Mouse (Mus musculus) lung, postnatal 36 days (tissue): ENCODE results near the gene Gng7.
A peak's percentile ranks its signal among the peaks of the same experiment; 100 is the strongest.

Source experiments
- DNase-seq: peaks from one replicate; pipeline ENCODE4 v3.0.0; 2022; ENCODE audit warnings: mixed read lengths

The Gng7 gene

GRCm38 (mm10) chr10:80917779-80918434 is 96.8 kb downstream of the Gng7 start, which contains the start of gene Lmnb2:
Gene Lmnb2, minus strand, starts transcription at chr10:80918245.
- peak; percentile 77 for DNase-seq

DNA sequence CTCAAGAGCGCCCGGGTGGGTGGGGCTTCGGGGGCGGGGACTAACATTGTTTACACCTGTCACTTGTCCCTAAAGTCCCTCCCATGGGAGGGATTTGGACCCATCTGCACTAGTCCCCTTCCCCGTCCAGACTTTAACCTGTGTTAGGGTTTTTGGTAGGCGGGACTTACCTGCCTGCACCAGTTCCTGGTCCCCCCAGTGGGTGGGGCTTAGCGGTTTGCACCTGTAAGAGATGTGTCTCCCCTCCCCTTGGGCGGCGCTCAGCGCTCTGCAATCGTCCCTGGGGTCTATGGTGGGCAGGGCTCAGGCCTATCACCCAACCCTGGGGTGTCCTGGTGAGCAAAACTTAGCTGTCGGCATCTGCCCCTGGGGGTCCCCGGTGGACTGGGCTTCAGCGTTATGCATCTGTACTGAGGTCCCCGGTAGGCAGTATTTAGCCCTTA is 97.4 kb downstream of the Gng7 start:
- peak; percentile 40 for DNase-seq

DNA sequence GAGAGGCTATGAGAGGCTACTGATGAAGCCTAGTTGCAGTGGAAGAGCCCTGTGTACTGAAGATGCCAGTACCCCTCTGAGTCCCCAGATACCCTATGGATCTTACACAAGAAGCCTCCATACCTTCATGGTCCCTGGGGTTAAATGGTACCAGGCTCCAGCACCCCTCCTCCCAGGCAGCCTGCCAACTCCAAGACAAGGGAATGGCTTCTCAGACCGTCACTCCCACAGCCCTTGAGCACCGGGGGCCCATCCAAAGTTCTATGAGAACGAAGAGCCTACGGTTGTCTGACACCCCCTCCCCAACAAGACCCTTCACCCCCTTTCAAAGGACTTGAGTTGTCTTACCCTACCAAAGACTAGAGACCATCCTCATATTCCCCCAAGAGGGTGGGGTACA is 99.0 kb downstream of the Gng7 start:
- no peak for DNase-seq

- no peak for DNase-seq
Observed at GRCm38 (mm10) chr10:80915260-80915659, 99.5 kb downstream of the Gng7 start.

DNA sequence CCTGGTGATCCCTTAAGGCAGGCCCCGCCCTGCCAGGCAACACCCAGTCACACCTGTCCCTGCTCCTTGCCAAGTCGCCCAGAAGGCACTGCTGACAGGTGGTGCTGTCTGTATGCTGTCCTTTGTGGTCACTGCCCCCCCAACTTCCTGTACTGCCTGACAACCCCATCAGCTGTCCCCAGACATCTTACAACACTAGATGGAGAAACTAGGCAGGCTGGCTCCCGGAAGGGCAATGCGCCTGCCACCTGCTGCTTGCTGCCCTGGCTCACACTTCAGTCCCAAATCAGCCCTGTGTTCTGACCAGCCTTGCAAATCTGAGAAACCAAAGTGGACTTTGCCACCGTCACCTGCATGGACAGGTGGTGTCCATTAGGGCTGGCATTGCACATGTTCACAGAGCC is 100.5 kb downstream of the Gng7 start:
- peak; percentile 12 for DNase-seq

GRCm38 (mm10) chr10:80913364-80914011 is 101.3 kb downstream of the Gng7 start:
- no peak for DNase-seq

DNA sequence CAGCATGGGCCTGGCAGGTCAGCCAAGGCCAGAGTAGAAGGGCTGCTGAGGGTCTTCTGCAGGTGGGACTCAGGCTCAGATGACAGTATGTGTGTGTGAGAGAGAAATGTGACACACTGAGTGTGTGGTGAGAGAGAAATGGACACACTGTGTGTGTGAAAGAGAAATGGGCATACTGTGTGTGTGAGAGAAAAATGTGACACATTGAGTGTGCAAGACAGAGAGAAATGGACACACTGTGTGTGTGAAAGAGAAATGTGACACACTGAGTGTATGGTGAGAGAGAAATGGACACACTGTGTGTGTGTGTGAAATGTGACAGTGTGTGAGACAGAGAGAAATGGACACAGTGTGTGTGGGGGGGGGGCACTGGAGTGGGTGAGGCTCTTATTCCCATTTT is 102.9 kb downstream of the Gng7 start:
- DNase-seq = no peak

DNA sequence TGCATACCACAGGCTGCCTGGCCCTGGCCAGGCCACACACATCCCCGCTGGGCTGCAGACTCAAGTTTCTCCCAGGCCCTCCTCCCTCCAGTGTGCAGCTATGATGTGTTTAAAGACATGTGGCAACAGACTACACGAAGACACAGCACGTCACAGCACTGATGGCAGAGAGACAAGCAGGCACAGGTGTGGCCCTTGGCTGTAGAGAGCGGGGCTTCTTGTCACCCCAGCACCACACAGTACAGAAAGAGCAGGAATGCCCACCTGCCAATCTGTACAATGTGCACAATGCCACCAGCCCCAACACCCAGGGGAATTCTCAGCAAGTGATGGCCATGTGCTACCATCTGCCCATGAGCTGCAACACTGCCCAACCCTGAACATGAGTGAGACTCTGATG is 103.4 kb downstream of the Gng7 start:
- no peak for DNase-seq

- no peak for DNase-seq
Observed at GRCm38 (mm10) chr10:80909375-80910162, 105.2 kb downstream of the Gng7 start.

- DNase-seq = no peak
Observed at GRCm38 (mm10) chr10:80904709-80905108, 110.0 kb downstream of the Gng7 start.

DNA sequence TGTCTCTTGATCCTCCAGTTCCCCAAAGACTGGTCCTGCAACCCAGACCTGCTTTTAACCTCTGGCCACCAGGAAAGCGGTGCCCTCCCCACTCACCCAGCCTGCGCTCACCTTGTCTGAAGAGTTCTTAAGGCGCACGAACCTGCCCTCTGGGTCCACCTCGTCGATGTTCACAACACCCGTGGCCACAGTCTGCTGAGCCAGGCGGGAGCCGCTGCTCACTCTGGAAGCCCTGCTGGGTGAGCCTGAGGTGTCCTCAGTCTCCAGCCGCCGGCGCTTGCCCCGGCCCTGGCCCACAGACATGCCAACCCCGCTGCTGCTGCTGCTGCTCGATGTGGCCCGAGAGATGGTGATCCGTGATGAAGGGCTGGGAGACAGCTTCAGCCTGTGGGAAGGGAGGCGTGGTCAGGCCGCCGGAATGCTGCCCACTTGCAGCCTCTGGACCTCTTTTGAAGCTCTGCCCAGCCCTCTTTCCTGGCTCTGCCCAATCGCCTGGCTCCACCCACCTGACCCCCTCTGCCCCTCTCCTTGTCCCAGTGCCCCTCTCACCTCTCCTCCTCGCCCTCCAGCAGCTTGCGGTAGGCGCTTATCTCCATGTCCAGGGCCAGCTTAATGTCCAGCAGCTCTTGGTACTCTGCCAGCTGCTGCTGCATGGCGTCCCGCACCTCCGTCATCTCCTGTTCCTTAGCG is 110.6 kb downstream of the Gng7 start:
- DNase-seq = peak; percentile 19

GRCm38 (mm10) chr10:80903282-80903681 is 111.5 kb downstream of the Gng7 start:
- DNase-seq = no peak

GRCm38 (mm10) chr10:80902273-80902940 is 112.3 kb downstream of the Gng7 start:
- DNase-seq = no peak

GRCm38 (mm10) chr10:80901409-80902272 is 113.1 kb downstream of the Gng7 start:
- no peak for DNase-seq

DNA sequence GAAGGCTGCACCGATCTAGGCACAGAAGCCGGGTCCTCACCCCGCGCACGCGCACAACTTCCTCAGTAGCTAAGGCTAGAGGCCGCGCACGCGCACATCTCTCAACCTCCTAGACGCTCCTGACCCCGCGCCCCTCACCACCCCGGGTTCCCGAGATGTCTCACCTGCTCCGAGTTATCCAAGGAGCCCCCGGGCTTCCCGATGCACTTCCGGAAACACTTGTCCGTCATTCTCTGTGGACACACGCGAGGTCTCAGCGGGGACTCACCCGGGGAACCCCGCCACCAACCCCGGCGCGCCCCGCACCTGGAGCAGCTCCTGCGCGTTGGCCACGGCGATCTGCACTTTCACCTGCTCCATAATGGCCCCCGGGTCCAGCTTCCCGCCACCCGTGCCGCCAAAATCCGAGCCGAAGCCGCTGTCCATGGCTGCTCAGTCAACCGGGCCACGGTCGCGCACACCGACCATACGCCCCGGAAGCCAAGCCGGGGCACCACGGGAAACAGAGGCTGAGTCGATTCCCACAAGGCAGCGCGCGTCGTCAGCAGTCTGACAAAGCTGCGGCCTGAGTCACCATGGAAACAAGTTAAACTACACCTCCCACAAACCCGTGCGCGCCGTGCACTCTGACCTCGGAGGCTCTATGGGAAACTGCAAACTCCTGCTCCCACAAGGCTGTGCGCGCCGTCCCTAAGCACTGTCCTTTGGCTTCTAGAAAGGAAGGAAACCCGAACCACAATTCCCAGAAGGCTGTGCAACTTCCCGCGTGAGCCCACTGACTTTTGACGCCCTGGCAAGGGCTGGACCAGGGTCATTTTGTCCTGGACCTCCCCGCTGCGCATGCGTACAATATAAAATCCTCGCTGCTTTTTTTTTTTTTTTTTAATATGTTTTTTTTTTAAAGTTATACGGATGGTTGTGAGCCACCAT is 114.2 kb downstream of the Gng7 start, which contains the start of gene Timm13:
Gene Timm13, minus strand, starts transcription at position 652 of the 930 bp plus-strand sequence.
- DNase-seq = peak; percentile 100

DNA sequence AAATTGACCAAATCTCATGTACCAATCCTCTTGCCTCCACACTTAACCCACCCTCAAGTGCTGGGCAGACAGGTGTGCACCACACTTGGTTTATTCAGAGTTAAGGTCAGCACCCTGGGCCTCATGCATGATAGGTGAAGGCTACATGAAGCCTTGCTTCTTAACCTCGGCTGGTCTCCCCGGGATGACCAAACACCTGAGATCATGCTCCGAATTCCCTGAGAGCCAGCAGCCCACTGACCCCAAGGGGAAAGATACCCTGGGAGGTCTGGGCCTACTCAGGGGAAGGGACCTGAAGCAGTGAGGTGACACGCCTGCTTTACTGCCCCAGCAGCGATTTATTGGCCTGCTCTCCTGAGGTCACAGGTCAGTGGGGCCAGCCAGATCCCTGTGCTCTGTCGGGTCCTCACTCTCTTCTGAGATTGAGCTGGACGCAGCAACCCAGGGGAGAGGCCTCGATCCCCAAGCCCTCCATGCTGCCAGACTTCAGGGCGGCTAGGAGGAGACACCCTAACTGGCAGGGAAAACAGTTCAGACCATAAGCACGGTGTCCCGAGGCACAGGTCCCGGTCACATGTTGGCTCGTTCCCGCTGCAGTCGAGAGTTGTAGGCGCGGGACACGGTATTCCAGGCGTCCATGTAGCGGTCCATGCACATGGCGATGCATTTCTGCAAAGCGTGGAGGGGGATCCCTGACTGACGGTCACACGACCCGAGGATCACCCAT is 115.0 kb downstream of the Gng7 start:
- DNase-seq = no peak

DNA sequence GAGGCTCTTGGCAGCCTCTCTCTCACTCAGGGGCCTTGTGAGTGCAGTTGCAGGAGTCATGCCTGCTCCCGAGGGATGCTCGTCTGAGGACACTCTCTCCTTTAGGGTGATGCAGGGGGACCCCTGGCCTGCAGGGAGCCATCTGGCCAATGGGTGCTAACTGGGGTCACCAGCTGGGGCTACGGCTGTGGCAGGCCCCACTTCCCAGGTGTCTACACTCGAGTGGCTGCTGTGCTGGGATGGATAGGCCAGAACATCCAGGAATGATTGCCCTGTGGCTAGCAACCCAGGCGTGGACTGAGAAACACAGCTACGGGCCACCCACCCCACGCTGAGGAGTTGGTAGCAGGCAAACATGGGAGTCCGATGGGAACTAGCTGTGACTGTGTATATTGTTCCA is 115.7 kb downstream of the Gng7 start:
- DNase-seq = no peak
